ENCODE assay signal across 8 mouse cellular contexts in the genomic region with DNA sequence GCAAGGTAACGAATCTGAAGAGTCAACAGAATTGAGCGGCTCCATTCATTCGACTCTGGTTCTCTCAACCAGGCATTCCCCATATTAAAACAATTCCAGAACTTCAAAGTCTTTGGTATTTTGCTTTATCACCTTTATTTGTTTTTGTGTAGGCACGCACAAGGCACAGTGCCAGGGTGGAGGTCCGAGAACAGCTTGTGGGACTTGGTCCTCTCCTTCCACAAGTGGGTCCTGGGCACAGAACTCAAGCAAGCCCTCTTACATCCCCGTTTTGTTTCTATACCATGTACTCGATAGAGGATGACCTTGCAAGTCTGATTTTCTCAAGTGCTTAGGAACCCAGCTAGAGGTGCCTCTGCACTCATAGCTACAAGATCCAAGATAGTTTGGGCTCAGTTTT. TPM values are rescaled to one million over a fixed set of nuclear protein-coding genes. Genes with fewer than 3 reads are reported as not detected.
A peak's percentile ranks its signal among the peaks of the same experiment; 100 is the strongest.
DNase-seq lines count a peak whose midpoint lies in the region; ATAC-seq and TF ChIP-seq lines count a peak whose summit lies in the region.

No protein-coding gene starts in this region.

- H3K27me3 ChIP-seq in heart, embryonic 15.5 days: peaks cover 36% of the 10 kb centered on the region
- peaks cover 69% of the 10 kb centered on the region for H3K27me3 ChIP-seq in hindbrain, embryonic 12.5 days
- peaks cover 70% of the 10 kb centered on the region for H3K27me3 ChIP-seq in midbrain, embryonic 12.5 days

- H3K4me1 ChIP-seq in heart, embryonic 15.5 days (replicated peaks): peaks cover 29% of the 10 kb centered on the region
- H3K4me1 ChIP-seq in bone marrow macrophage, adult 2 months (ENCODE audit: control insufficient read depth, insufficient read depth, low read length): peaks cover 6% of the 10 kb centered on the region
- H3K4me1 ChIP-seq in hindbrain, embryonic 12.5 days: peaks cover 29% of the 10 kb centered on the region
- peaks cover 30% of the 10 kb centered on the region for H3K4me1 ChIP-seq in midbrain, embryonic 12.5 days

- WGBS in heart, embryonic 15.5 days: 14% methylated on average over 7 of the region's 7 CpGs
- WGBS in hindbrain, embryonic 12.5 days: 19% methylated on average over 7 of the region's 7 CpGs
- 16% methylated on average over 7 of the region's 7 CpGs for WGBS in midbrain, embryonic 12.5 days

- peak overlapping the region; percentile 49; the same call in 1 of the 2 replicates for H3K27ac ChIP-seq in heart, embryonic 15.5 days
- no peak overlapping the region for H3K27ac ChIP-seq in bone marrow macrophage, adult 2 months (ENCODE audit: insufficient read depth, low read depth, low read length)
- H3K27ac ChIP-seq in hindbrain, embryonic 12.5 days: no peak overlapping the region
- no peak overlapping the region for H3K27ac ChIP-seq in midbrain, embryonic 12.5 days (replicated peaks)

- H3K9ac ChIP-seq in heart, embryonic 15.5 days: peak overlapping the region; percentile 45
- H3K9ac ChIP-seq in hindbrain, embryonic 12.5 days: peak overlapping the region; percentile 46; the same call in 1 of the 2 replicates
- peak overlapping the region; percentile 39; the same call in 1 of the 2 replicates for H3K9ac ChIP-seq in midbrain, embryonic 12.5 days (replicated peaks)

- H3K36me3 ChIP-seq in heart, embryonic 15.5 days: no peaks in the 10 kb centered on the region
- no peaks in the 10 kb centered on the region for H3K36me3 ChIP-seq in hindbrain, embryonic 12.5 days
- H3K36me3 ChIP-seq in midbrain, embryonic 12.5 days: no peaks in the 10 kb centered on the region

- peak overlapping the region; percentile 64 for H3K4me3 ChIP-seq in heart, embryonic 15.5 days
- peak overlapping the region; percentile 66 for H3K4me3 ChIP-seq in bone marrow macrophage, adult 2 months (ENCODE audit: insufficient read depth, low read length)
- H3K4me3 ChIP-seq in hindbrain, embryonic 12.5 days: peak overlapping the region; percentile 41
- peak overlapping the region; percentile 43 for H3K4me3 ChIP-seq in midbrain, embryonic 12.5 days

- TF ChIP-seq POLR2A in bone marrow macrophage, adult 2 months (IDR thresholded peaks at IDR 0.05; ENCODE audit: borderline replicate concordance, low read depth, low read length): no peak

- no peak for ATAC-seq in heart, embryonic 15.5 days (replicated peaks; ENCODE audit: insufficient number of reproducible peaks, insufficient read depth, low FRiP score, low read depth)
- ATAC-seq in hindbrain, embryonic 12.5 days (ENCODE audit: low FRiP score): no peak
- ATAC-seq in midbrain, embryonic 12.5 days (ENCODE audit: low FRiP score, low read depth): no peak

- no peak for TF ChIP-seq CTCF in bone marrow macrophage, adult 2 months (IDR thresholded peaks at IDR 0.05; ENCODE audit: low read depth, low read length)

- intact Hi-C loops in heart, postnatal 14 days (cut with DNase I): no loop called here

- DNase-seq in heart, postnatal 14 days: no peak
- no peak for DNase-seq in adipocyte (ENCODE audit: low spot score)
- no peak for DNase-seq in retina, embryonic 14.5 days (ENCODE audit: low spot score)
- DNase-seq in adrenal gland, adult (ENCODE audit: inconsistent age in 2 of 2, low spot score in 1 of 2): no peak

- no peaks in the 10 kb centered on the region for H3K9me3 ChIP-seq in heart, embryonic 15.5 days (replicated peaks)
- no peaks in the 10 kb centered on the region for H3K9me3 ChIP-seq in hindbrain, embryonic 12.5 days (replicated peaks)
- H3K9me3 ChIP-seq in midbrain, embryonic 12.5 days: no peaks in the 10 kb centered on the region

- H3K4me2 ChIP-seq in heart, embryonic 15.5 days: peak overlapping the region; percentile 100
- peak overlapping the region; percentile 76 for H3K4me2 ChIP-seq in hindbrain, embryonic 12.5 days (replicated peaks)
- H3K4me2 ChIP-seq in midbrain, embryonic 12.5 days (replicated peaks): peak overlapping the region; percentile 65

RNA-seq across cellular contexts. Expression of gene Esrp2, which starts 1.8 kb away (rescaled TPM):
- polyA plus RNA-seq in heart, embryonic 15.5 days (2015; fragmentation: Nextera tagmentation; extraction: Ambion mirVana): 1.5 and 6.1 TPM in 2 replicates
- total RNA-seq in heart, postnatal 14 days (2021): 1 to 10 TPM in 1 of 2 experiments, under 1 TPM in 1; 0.45 to 1.0 TPM
- not detected in 2 replicates for polyA plus RNA-seq in bone marrow macrophage, adult 2 months (2012; ENCODE audit: insufficient read depth, insufficient read length, missing spikeins)
- 2.6 and 2.9 TPM in 2 replicates for polyA plus RNA-seq in hindbrain, embryonic 12.5 days (2016; fragmentation: Nextera tagmentation; extraction: Ambion mirVana)
- polyA plus RNA-seq in midbrain, embryonic 12.5 days (2016; fragmentation: Nextera tagmentation; extraction: Ambion mirVana): 0.87 and 1.3 TPM in 2 replicates

RNA-seq across cellular contexts. Expression of gene Pla2g15, which starts 11.6 kb away (rescaled TPM):
- polyA plus RNA-seq in heart, embryonic 15.5 days (2015; fragmentation: Nextera tagmentation; extraction: Ambion mirVana): 7.0 and 9.4 TPM in 2 replicates
- total RNA-seq in heart, postnatal 14 days (2021): 1 to 10 TPM; 5.5 to 8.1 TPM
- polyA plus RNA-seq in bone marrow macrophage, adult 2 months (2012; ENCODE audit: insufficient read depth, insufficient read length, missing spikeins): 144 and 153 TPM in 2 replicates
- polyA plus RNA-seq in hindbrain, embryonic 12.5 days (2016; fragmentation: Nextera tagmentation; extraction: Ambion mirVana): 18.2 and 20.1 TPM in 2 replicates
- polyA plus RNA-seq in midbrain, embryonic 12.5 days (2016; fragmentation: Nextera tagmentation; extraction: Ambion mirVana): 14.2 and 16.7 TPM in 2 replicates

RNA-seq across cellular contexts. Expression of gene Slc7a6, which starts 30.0 kb away (rescaled TPM):
- 29.6 and 33.3 TPM in 2 replicates for polyA plus RNA-seq in heart, embryonic 15.5 days (2015; fragmentation: Nextera tagmentation; extraction: Ambion mirVana)
- 10 to 100 TPM; 12.2 to 13.8 TPM for total RNA-seq in heart, postnatal 14 days (2021)
- polyA plus RNA-seq in bone marrow macrophage, adult 2 months (2012; ENCODE audit: insufficient read depth, insufficient read length, missing spikeins): 8.3 and 9.4 TPM in 2 replicates
- polyA plus RNA-seq in hindbrain, embryonic 12.5 days (2016; fragmentation: Nextera tagmentation; extraction: Ambion mirVana): 55.8 and 60.8 TPM in 2 replicates
- 63.2 and 63.8 TPM in 2 replicates for polyA plus RNA-seq in midbrain, embryonic 12.5 days (2016; fragmentation: Nextera tagmentation; extraction: Ambion mirVana)
